Mouse (Mus musculus) intestine, postnatal 0 days (tissue): ENCODE measurements around the gene Phtf2. TPM values are rescaled to one million over a fixed set of nuclear protein-coding genes. Genes with fewer than 3 reads are reported as not detected.
"Not testable (repeated sequence)": the region's sequence is repeated elsewhere in the genome, so short reads cannot be mapped to it uniquely, and the experiment has no call there.

Source experiments
- ATAC-seq: fragments of 200-750 bp; cut with Nextera tagmentation; 2 replicates; pipeline ENCODE4 v1.8.0; 2017; ENCODE audit warnings: mild to moderate bottlenecking, moderate TSS enrichment, moderate library complexity
- H3K27ac ChIP-seq: fragments of 300-500 bp; sonication (generic); 2 replicates; pipeline ENCODE4 v1.5.1; 2014; ENCODE audit warnings: mild to moderate bottlenecking, low read depth, low read length, moderate library complexity
- H3K27me3 ChIP-seq: fragments of 300-500 bp; sonication (generic); replicated peaks from 2 replicates; pipeline ENCODE4 v1.6.1; 2014; ENCODE audit warnings: low read length, mixed read lengths; ENCODE audit not compliant: control insufficient read depth, insufficient read depth
- H3K36me3 ChIP-seq: fragments of 300-500 bp; sonication (generic); 2 replicates; pipeline ENCODE4 v1.6.1; 2014; ENCODE audit warnings: mild to moderate bottlenecking, moderate library complexity; ENCODE audit not compliant: control insufficient read depth, insufficient read depth
- H3K4me1 ChIP-seq: fragments of 300-500 bp; sonication (generic); replicated peaks from 2 replicates; pipeline ENCODE4 v1.6.1; 2014; ENCODE audit warnings: antibody characterized with exemption, low read length, mixed read lengths; ENCODE audit not compliant: control insufficient read depth, insufficient read depth
- H3K4me2 ChIP-seq: fragments of 300-500 bp; sonication (generic); replicated peaks from 2 replicates; pipeline ENCODE4 v1.6.1; 2014; ENCODE audit warnings: low read depth, mild to moderate bottlenecking, moderate library complexity
- H3K4me3 ChIP-seq: fragments of 300-500 bp; sonication (generic); 2 replicates; pipeline ENCODE4 v1.5.1; 2014; ENCODE audit warnings: low read depth, low read length
- H3K9ac ChIP-seq: fragments of 300-500 bp; sonication (generic); 2 replicates; pipeline ENCODE4 v1.6.1; 2014; ENCODE audit warnings: mild to moderate bottlenecking, low read depth, low read length
- H3K9me3 ChIP-seq: fragments of 300-500 bp; sonication (generic); 2 replicates; pipeline ENCODE4 v1.6.1; 2016; ENCODE audit warnings: mixed run types; ENCODE audit not compliant: control insufficient read depth
- CTCF ChIP-seq: sonication (generic); IDR thresholded peaks from 2 replicates; pipeline ENCODE4 v1.5.1; 2016; ENCODE audit warnings: low read depth, mild to moderate bottlenecking, control low read depth, antibody characterized with exemption, moderate library complexity
- WGBS: fragments of 180-500 bp; shearing (Covaris S2); extraction: QIAGEN DNeasy Blood & Tissue Kit; methylation state at CpG from one replicate; pipeline ENCODE4 v1.1.7; 2014; 5-methylcytosine and 5-hydroxymethylcytosine counted together
- polyA plus RNA-seq: library from polyadenylated mRNA; unstranded; fragments of >200 nt; fragmentation: Nextera tagmentation; extraction: Ambion mirVana; gene quantifications from 2 replicates; pipeline ENCODE4 v1.2.1, GENCODE M21; 2015

Gene Phtf2
- polyA plus RNA-seq, 1 experiment from 2014 or later, result 2.3 TPM

- no peak for ATAC-seq
- Histone ChIP-seq H3K27me3 (no peaks in the 10 kb centered on the region), H3K4me3 (no peak overlapping the region), H3K9ac (no peak overlapping the region), H3K4me1 (no peaks in the 10 kb centered on the region), H3K9me3 (no peaks in the 10 kb centered on the region), H3K27ac (no peak overlapping the region), H3K4me2 (no peak overlapping the region), H3K36me3 (no peaks in the 10 kb centered on the region)
- 45% methylated on average over 2 of the region's 2 CpGs for WGBS
- TF ChIP-seq CTCF, result peak; percentile 46
Observed at GRCm38 (mm10) chr5:20738795-20739194, 143.1 kb downstream of the Phtf2 start.

GRCm38 (mm10) chr5:20723226-20723625 is 158.7 kb downstream of the Phtf2 start:
- H3K36me3 ChIP-seq, H3K4me2 ChIP-seq, H3K9ac ChIP-seq, H3K4me3 ChIP-seq, H3K27me3 ChIP-seq, H3K9me3 ChIP-seq, H3K4me1 ChIP-seq, H3K27ac ChIP-seq: not testable (repeated sequence)
- WGBS, result 82% methylated on average over 3 of the region's 4 CpGs
- peak; percentile 76 for ATAC-seq

GRCm38 (mm10) chr5:20720201-20720900 is 161.6 kb downstream of the Phtf2 start:
- H3K4me2 ChIP-seq, result no peak overlapping the region
- no peaks in the 10 kb centered on the region for H3K36me3 ChIP-seq
- no peak overlapping the region for H3K4me3 ChIP-seq
- no peak for ATAC-seq
- no peaks in the 10 kb centered on the region for H3K4me1 ChIP-seq
- no peaks in the 10 kb centered on the region for H3K9me3 ChIP-seq
- 51% methylated on average over 4 of the region's 4 CpGs for WGBS
- no peak overlapping the region for H3K9ac ChIP-seq
- no peaks in the 10 kb centered on the region for H3K27me3 ChIP-seq
- TF ChIP-seq CTCF, result no peak
- H3K27ac ChIP-seq, result no peak overlapping the region

GRCm38 (mm10) chr5:20715980-20716379 is 165.9 kb downstream of the Phtf2 start:
- WGBS, result 92% methylated on average over 6 of the region's 6 CpGs
- H3K4me3 ChIP-seq, H3K9ac ChIP-seq, H3K27me3 ChIP-seq, ATAC-seq, H3K36me3 ChIP-seq, H3K9me3 ChIP-seq, H3K4me1 ChIP-seq, H3K27ac ChIP-seq, H3K4me2 ChIP-seq: not testable (repeated sequence)

- not testable (repeated sequence) for H3K4me1 ChIP-seq, H3K4me3 ChIP-seq, H3K36me3 ChIP-seq, H3K27me3 ChIP-seq, H3K9me3 ChIP-seq, H3K9ac ChIP-seq, H3K4me2 ChIP-seq, H3K27ac ChIP-seq, ATAC-seq
- WGBS, result 83% methylated on average over 1 of the region's 1 CpGs
Observed at GRCm38 (mm10) chr5:20714619-20715018, 167.3 kb downstream of the Phtf2 start.

GRCm38 (mm10) chr5:20710845-20711244 is 171.1 kb downstream of the Phtf2 start:
- 79% methylated on average over 6 of the region's 6 CpGs for WGBS
- H3K4me1 ChIP-seq, H3K36me3 ChIP-seq, H3K9me3 ChIP-seq, ATAC-seq, H3K4me2 ChIP-seq, H3K27me3 ChIP-seq, H3K9ac ChIP-seq, H3K27ac ChIP-seq, H3K4me3 ChIP-seq: not testable (repeated sequence)

Other genes starting within 250 kb of the Phtf2 start
- gene Tmem60, start 67 bp upstream of the Phtf2 start, polyA plus RNA-seq, result 43.6 and 44.8 TPM in 2 replicates
- 3.7 and 4.3 TPM in 2 replicates for gene Rsbn1l, start 74.3 kb upstream of the Phtf2 start, polyA plus RNA-seq
- gene Ptpn12, start 173.8 kb upstream of the Phtf2 start, polyA plus RNA-seq, result 12.9 and 14.3 TPM in 2 replicates